Mouse (Mus musculus): ENCODE data around the gene Depp1. TPM values are rescaled to one million over a fixed set of nuclear protein-coding genes. Genes with fewer than 3 reads are reported as not detected.

Gene Depp1
- polyA plus RNA-seq, 1 experiment, result 2.2 TPM

DNA sequence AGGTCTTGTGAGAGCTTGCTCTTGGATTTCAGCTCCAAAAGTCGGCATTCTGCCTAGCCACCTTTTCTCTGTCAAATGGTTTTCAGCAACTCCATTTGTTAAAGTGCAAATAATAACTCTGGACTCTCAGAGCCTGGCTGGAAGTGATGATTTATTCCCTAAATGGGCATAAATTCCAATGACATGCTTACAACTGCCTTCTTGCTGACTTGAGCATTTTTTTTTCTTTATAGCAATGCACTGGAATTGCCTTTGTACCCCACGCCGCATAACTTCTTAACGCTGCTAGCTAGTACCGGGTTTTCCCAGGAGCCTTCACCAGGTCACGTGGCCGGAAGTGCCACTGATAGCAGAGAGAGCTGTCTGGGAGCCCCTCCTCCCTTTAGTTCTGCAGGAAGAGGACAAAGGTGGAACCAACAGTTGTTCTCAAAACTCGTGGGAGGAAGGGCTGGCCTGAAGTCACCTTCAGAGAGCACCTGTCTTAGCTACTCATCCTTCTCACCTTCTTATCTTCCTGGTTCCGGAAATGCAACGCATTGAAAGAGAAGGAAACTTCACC is 26.0 kb downstream of the Depp1 start:
- no peak for DNase-seq (ENCODE audit: low read depth, low spot score)
- 37% methylated on average over 10 of the region's 10 CpGs for WGBS

- whole genome bisulfite sequencing, result 71% methylated on average over 6 of the region's 6 CpGs
- DNase-seq (ENCODE audit: low read depth, low spot score), result no peak
Observed at GRCm38 (mm10) chr6:116677321-116677720, 26.9 kb downstream of the Depp1 start.

DNA sequence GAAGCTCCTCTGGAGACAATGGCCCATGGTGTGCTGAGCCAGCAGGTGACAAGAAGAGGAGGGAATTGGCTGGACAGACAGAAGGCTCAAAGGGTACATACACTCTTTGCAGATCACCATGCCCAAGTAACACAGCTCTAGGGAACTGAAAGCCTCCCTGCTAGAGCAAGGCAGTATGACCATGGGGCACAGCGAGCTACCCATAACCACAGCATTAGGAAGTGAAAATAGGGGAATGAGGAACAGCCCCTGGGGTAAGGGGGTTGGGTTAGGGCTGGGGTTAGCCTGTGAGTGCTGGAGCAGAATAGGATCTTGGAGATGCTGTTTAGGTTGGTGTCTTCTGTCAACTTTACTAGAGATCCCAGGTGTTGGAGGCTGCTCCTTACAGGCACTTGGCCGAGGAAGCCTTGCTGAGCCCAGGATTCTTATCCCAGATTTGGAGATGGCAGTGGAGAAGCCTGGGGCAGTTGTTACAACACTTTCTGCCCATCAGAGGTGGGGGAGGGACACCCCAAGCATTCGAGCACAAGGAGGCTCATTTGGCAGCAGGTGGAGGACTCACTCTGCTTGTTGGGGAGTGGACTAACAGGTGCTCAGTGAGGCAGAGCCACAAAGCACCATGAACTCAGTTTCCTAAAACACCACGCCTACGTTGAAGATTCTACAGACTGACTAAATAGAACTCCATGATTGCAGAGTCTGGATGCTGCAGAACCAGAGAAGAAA is 29.3 kb downstream of the Depp1 start:
- no peak for DNase-seq (ENCODE audit: low read depth, low spot score)
- WGBS, result 56% methylated on average over 5 of the region's 5 CpGs

GRCm38 (mm10) chr6:116682317-116682716 is 31.9 kb downstream of the Depp1 start:
- no peak for DNase-seq (ENCODE audit: low read depth, low spot score)

GRCm38 (mm10) chr6:116693639-116694038 is 43.2 kb downstream of the Depp1 start:
- no peak for DNase-seq (ENCODE audit: low read depth, low spot score)
- WGBS, result 69% methylated on average over 4 of the region's 4 CpGs

More at GRCm38 (mm10) chr6:116682317-116682716, 31.9 kb downstream of the Depp1 start:
- WGBS, result 23% methylated on average over 6 of the region's 6 CpGs

DNA sequence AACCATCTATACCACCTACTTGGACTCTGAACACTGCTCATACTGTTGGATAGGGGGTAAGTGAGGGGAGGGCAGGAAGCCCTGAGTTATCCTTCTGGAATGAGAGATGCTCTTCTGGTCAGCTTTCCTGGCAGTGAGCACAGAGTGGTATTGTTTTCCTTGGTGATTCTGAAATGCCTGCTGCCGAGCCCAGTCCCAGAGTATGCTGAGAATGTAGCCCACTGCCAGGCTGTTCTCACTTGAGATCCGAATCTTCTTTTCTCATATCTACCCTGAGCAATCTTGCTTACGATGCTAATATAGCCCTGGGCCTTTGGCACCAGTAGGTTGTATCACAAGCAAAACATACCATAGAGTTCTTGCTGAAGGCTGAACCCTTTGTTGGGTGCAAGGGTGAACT is 43.9 kb downstream of the Depp1 start:
- DNase-seq (ENCODE audit: low read depth, low spot score), result no peak
- 73% methylated on average over 3 of the region's 3 CpGs for WGBS

GRCm38 (mm10) chr6:116697413-116697812 is 47.0 kb downstream of the Depp1 start:
- WGBS, result 49% methylated on average over 2 of the region's 2 CpGs
- no peak for DNase-seq (ENCODE audit: low read depth, low spot score)

DNA sequence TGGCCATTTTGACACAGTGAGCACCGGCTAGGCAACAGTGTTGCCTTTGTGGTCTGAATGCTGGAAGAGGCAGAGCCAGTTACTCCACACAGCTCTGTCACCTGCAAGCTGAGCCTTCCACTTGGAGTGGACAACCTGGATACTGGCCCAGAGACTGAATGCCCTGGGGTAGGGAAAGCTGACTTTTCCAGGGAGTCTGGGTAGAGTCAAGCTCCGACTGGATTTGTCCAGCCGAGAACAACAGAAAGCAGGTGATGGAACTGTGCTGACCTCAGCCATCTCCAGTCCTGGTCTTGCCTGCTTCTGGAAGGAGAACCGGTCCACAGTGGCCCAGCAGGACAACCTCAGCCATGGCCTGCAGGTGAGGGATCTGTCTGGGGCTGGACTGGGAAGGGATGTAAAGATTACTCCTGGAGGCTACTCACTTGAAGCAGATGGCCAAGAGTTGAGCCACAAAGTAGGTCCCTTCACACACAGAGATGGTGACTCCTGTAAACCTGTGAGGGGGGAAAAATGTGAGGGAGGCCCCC is 47.6 kb downstream of the Depp1 start:
- 90% methylated on average over 4 of the region's 4 CpGs for WGBS
- no peak for DNase-seq (ENCODE audit: low read depth, low spot score)

GRCm38 (mm10) chr6:116700821-116701220 is 50.4 kb downstream of the Depp1 start:
- DNase-seq (ENCODE audit: low read depth, low spot score), result no peak

Other genes with a start within 250 kb of the Depp1 start
- 1.3 and 3.8 TPM in 2 replicates for gene Alox5, start 189.4 kb upstream of the Depp1 start, polyA plus RNA-seq (2012; rRNA removed)
- not detected in 2 replicates for gene Olfr211, start 161.5 kb upstream of the Depp1 start, polyA plus RNA-seq (2012; rRNA removed)
- gene Olfr212, start 144.1 kb upstream of the Depp1 start, polyA plus RNA-seq (2012; rRNA removed), result not detected in 2 replicates
- not detected in 2 replicates for gene Olfr213, start 112.2 kb upstream of the Depp1 start, polyA plus RNA-seq (2012; rRNA removed)
- gene Gm5580, start 99.5 kb upstream of the Depp1 start, polyA plus RNA-seq (2012; rRNA removed), result 0.14 and 0.16 TPM in 2 replicates
- gene Olfr214, start 96.4 kb upstream of the Depp1 start, polyA plus RNA-seq (2012; rRNA removed), result not detected in 2 replicates
- not detected in 2 replicates for gene Olfr215, start 66.4 kb upstream of the Depp1 start, polyA plus RNA-seq (2012; rRNA removed)
- 10.4 and 11.2 TPM in 2 replicates for gene Zfp422, start 21.6 kb upstream of the Depp1 start, polyA plus RNA-seq (2012; rRNA removed)
- 16.0 and 16.8 TPM in 2 replicates for gene Rassf4, start 23.3 kb downstream of the Depp1 start, polyA plus RNA-seq (2012; rRNA removed)
- under 0.01 and 0.01 TPM in 2 replicates for gene Tmem72, start 66.3 kb downstream of the Depp1 start, polyA plus RNA-seq (2012; rRNA removed)

Data from large intestine, adult 2 months (tissue).